Comparison of ENCODE assay signal across 7 mouse cellular contexts in the genomic region with DNA sequence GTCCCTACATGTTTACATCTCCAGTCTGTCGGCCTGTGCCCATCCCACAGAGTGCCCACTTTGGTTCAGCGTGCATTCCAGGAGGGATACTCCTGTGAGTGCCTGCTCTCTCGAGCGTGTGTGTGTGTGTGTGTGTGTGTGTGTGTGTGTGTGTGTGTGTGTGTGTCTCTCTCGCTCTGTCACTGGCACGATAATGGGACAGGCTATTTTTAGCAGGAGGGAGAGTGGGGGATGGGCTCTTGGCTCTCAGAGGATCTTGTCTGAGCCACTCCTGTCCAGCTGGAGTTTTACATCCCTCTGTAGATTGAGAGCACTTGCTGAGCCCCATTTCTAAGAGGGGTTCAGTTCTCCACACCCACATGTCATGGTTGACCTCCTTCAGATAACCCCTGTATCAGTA. TPM values are rescaled to one million over a fixed set of nuclear protein-coding genes. Genes with fewer than 3 reads are reported as not detected.
A peak's percentile ranks its signal among the peaks of the same experiment; 100 is the strongest.
DNase-seq lines count a peak whose midpoint lies in the region; ATAC-seq and TF ChIP-seq lines count a peak whose summit lies in the region.

No protein-coding gene starts in this region.

- peaks cover 7% of the 10 kb centered on the region for H3K27me3 ChIP-seq in liver, embryonic 11.5 days (replicated peaks; ENCODE audit: control insufficient read depth, insufficient read depth, low read length)
- 0 out of 2 replicates have a peak, but pooled peaks cover 1% of the 10 kb centered on the region for H3K27me3 ChIP-seq in liver, postnatal 0 days (ENCODE audit: insufficient read depth, low read length)
- H3K27me3 ChIP-seq in embryonic facial prominence, embryonic 11.5 days (ENCODE audit: control insufficient read depth, insufficient read depth, low read length) = no peaks in the 10 kb centered on the region
- H3K27me3 ChIP-seq in heart, embryonic 11.5 days (ENCODE audit: control insufficient read depth, insufficient read depth, low read length) = no peaks in the 10 kb centered on the region

- peaks cover 20% of the 10 kb centered on the region for H3K36me3 ChIP-seq in liver, embryonic 11.5 days (ENCODE audit: control insufficient read depth, insufficient read depth, low read length)
- H3K36me3 ChIP-seq in liver, postnatal 0 days (replicated peaks; ENCODE audit: insufficient read depth, low read length) = peaks cover 16% of the 10 kb centered on the region
- peaks cover 25% of the 10 kb centered on the region for H3K36me3 ChIP-seq in embryonic facial prominence, embryonic 11.5 days (replicated peaks; ENCODE audit: control insufficient read depth, insufficient read depth, low read depth, low read length)
- H3K36me3 ChIP-seq in heart, embryonic 11.5 days (ENCODE audit: control insufficient read depth, insufficient read depth, low read length) = peaks cover 47% of the 10 kb centered on the region

- H3K9ac ChIP-seq in liver, embryonic 11.5 days (ENCODE audit: low read depth, low read length) = no peak overlapping the region
- H3K9ac ChIP-seq in liver, postnatal 0 days (replicated peaks) = no peak overlapping the region
- no peak overlapping the region for H3K9ac ChIP-seq in embryonic facial prominence, embryonic 11.5 days (replicated peaks; ENCODE audit: low read length)
- peak overlapping the region; percentile 58; the same call in 1 of the 2 replicates for H3K9ac ChIP-seq in heart, embryonic 11.5 days (ENCODE audit: low read depth, low read length)

- no peaks in the 10 kb centered on the region for H3K9me3 ChIP-seq in liver, embryonic 11.5 days (ENCODE audit: control insufficient read depth, low read length)
- H3K9me3 ChIP-seq in liver, postnatal 0 days (ENCODE audit: low read length) = no peaks in the 10 kb centered on the region
- H3K9me3 ChIP-seq in embryonic facial prominence, embryonic 11.5 days (replicated peaks; ENCODE audit: control insufficient read depth, low read length) = no peaks in the 10 kb centered on the region
- no peaks in the 10 kb centered on the region for H3K9me3 ChIP-seq in heart, embryonic 11.5 days (replicated peaks; ENCODE audit: control insufficient read depth, low read length)

- peak overlapping the region; percentile 33 for H3K4me2 ChIP-seq in liver, embryonic 11.5 days
- H3K4me2 ChIP-seq in liver, postnatal 0 days (ENCODE audit: low read depth, low read length) = no peak overlapping the region
- H3K4me2 ChIP-seq in embryonic facial prominence, embryonic 11.5 days (ENCODE audit: low read depth, low read length) = no peak overlapping the region
- peak overlapping the region; percentile 55 for H3K4me2 ChIP-seq in heart, embryonic 11.5 days

- ATAC-seq in liver, embryonic 11.5 days (replicated peaks; ENCODE audit: low FRiP score) = no peak
- ATAC-seq in liver, postnatal 0 days = no peak
- no peak for ATAC-seq in embryonic facial prominence, embryonic 11.5 days (replicated peaks; ENCODE audit: insufficient number of reproducible peaks, low FRiP score, low TSS enrichment, low read depth)
- 0 out of 2 replicates have a peak, but pooled peaks have one; percentile 41 for ATAC-seq in heart, embryonic 11.5 days (replicated peaks; ENCODE audit: insufficient number of reproducible peaks, low FRiP score, low TSS enrichment)

- no peak overlapping the region for H3K27ac ChIP-seq in liver, embryonic 11.5 days (ENCODE audit: low read depth, low read length)
- H3K27ac ChIP-seq in liver, postnatal 0 days (ENCODE audit: low read depth) = no peak overlapping the region
- H3K27ac ChIP-seq in embryonic facial prominence, embryonic 11.5 days (replicated peaks; ENCODE audit: low read depth, low read length) = no peak overlapping the region
- peak overlapping the region; percentile 73 for H3K27ac ChIP-seq in heart, embryonic 11.5 days (ENCODE audit: low read depth, low read length)

- H3K4me3 ChIP-seq in liver, embryonic 11.5 days (ENCODE audit: low read depth, low read length) = no peak overlapping the region
- H3K4me3 ChIP-seq in liver, postnatal 0 days (ENCODE audit: low read depth, low read length) = no peak overlapping the region
- peak overlapping the region; percentile 6; the same call in 1 of the 2 replicates for H3K4me3 ChIP-seq in embryonic facial prominence, embryonic 11.5 days (ENCODE audit: low read depth, low read length)
- H3K4me3 ChIP-seq in heart, embryonic 11.5 days (ENCODE audit: low read depth, low read length) = peak overlapping the region; percentile 8

- DNase-seq in liver, embryonic 11.5 days (ENCODE audit: low spot score) = no peak
- no peak for DNase-seq in liver, postnatal 0 days
- DNase-seq in embryonic facial prominence, embryonic 11.5 days (ENCODE audit: low spot score) = no peak
- DNase-seq in kidney, postnatal 25 days = peak; percentile 70 to 80
- DNase-seq in spleen, postnatal 36 days (ENCODE audit: low spot score in 2 of 2) = no peak
- no peak for DNase-seq in layer of hippocampus, adult 9-10 months (ENCODE audit: low spot score)

- TF ChIP-seq CTCF in liver, postnatal 0 days (IDR thresholded peaks at IDR 0.05; ENCODE audit: low read depth) = no peak

- 25% methylated on average over 6 of the region's 6 CpGs for WGBS in liver, embryonic 11.5 days
- 36% methylated on average over 6 of the region's 6 CpGs for WGBS in liver, postnatal 0 days (ENCODE audit: insufficient replicate concordance)
- WGBS in embryonic facial prominence, embryonic 11.5 days = 31% methylated on average over 6 of the region's 6 CpGs
- WGBS in heart, embryonic 11.5 days (ENCODE audit: insufficient replicate concordance) = 15% methylated on average over 4 of the region's 6 CpGs

- TF ChIP-seq EP300 in liver, postnatal 0 days (IDR thresholded peaks at IDR 0.05; ENCODE audit: low read depth) = no peak

- H3K4me1 ChIP-seq in liver, embryonic 11.5 days (replicated peaks; ENCODE audit: control insufficient read depth, insufficient read depth, low read length) = peaks cover 16% of the 10 kb centered on the region
- H3K4me1 ChIP-seq in liver, postnatal 0 days (ENCODE audit: insufficient read depth) = no peaks in the 10 kb centered on the region
- H3K4me1 ChIP-seq in embryonic facial prominence, embryonic 11.5 days (ENCODE audit: control insufficient read depth, insufficient read depth, low read length) = peaks cover 2% of the 10 kb centered on the region
- peaks cover 32% of the 10 kb centered on the region for H3K4me1 ChIP-seq in heart, embryonic 11.5 days (ENCODE audit: control insufficient read depth, insufficient read depth, low read length)

RNA-seq across cellular contexts. Expression of a gene that starts 6.6 kb away (rescaled TPM):
- 0.97 and 1.0 TPM in 2 replicates for polyA plus RNA-seq in liver, embryonic 11.5 days (2014; fragmentation: Nextera tagmentation; extraction: Ambion mirVana)
- polyA plus RNA-seq in liver, postnatal 0 days (2015; fragmentation: Nextera tagmentation; extraction: Ambion mirVana) = 0.32 and 0.38 TPM in 2 replicates
- 3.7 and 3.9 TPM in 2 replicates for polyA plus RNA-seq in embryonic facial prominence, embryonic 11.5 days (2014; fragmentation: Nextera tagmentation; extraction: Ambion mirVana)
- 2.9 and 3.3 TPM in 2 replicates for polyA plus RNA-seq in heart, embryonic 11.5 days (2014; fragmentation: Nextera tagmentation; extraction: Ambion mirVana)

RNA-seq across cellular contexts. Expression of a gene that starts 15.8 kb away (rescaled TPM):
- 18.0 and 21.9 TPM in 2 replicates for polyA plus RNA-seq in liver, embryonic 11.5 days (2014; fragmentation: Nextera tagmentation; extraction: Ambion mirVana)
- 54.6 and 63.7 TPM in 2 replicates for polyA plus RNA-seq in liver, postnatal 0 days (2015; fragmentation: Nextera tagmentation; extraction: Ambion mirVana)
- 11.8 TPM in 2 replicates for polyA plus RNA-seq in embryonic facial prominence, embryonic 11.5 days (2014; fragmentation: Nextera tagmentation; extraction: Ambion mirVana)
- polyA plus RNA-seq in heart, embryonic 11.5 days (2014; fragmentation: Nextera tagmentation; extraction: Ambion mirVana) = 45.8 and 52.3 TPM in 2 replicates

RNA-seq across cellular contexts. Expression of a gene that starts 30.5 kb away (rescaled TPM):
- polyA plus RNA-seq in liver, embryonic 11.5 days (2014; fragmentation: Nextera tagmentation; extraction: Ambion mirVana) = 10.3 and 13.2 TPM in 2 replicates
- polyA plus RNA-seq in liver, postnatal 0 days (2015; fragmentation: Nextera tagmentation; extraction: Ambion mirVana) = 1.9 TPM in 2 replicates
- 18.0 and 21.8 TPM in 2 replicates for polyA plus RNA-seq in embryonic facial prominence, embryonic 11.5 days (2014; fragmentation: Nextera tagmentation; extraction: Ambion mirVana)
- polyA plus RNA-seq in heart, embryonic 11.5 days (2014; fragmentation: Nextera tagmentation; extraction: Ambion mirVana) = 10.3 and 16.4 TPM in 2 replicates

RNA-seq across cellular contexts. Expression of a gene that starts 33.4 kb away (rescaled TPM):
- polyA plus RNA-seq in liver, embryonic 11.5 days (2014; fragmentation: Nextera tagmentation; extraction: Ambion mirVana) = 558 and 561 TPM in 2 replicates
- polyA plus RNA-seq in liver, postnatal 0 days (2015; fragmentation: Nextera tagmentation; extraction: Ambion mirVana) = 244 and 267 TPM in 2 replicates
- 476 and 532 TPM in 2 replicates for polyA plus RNA-seq in embryonic facial prominence, embryonic 11.5 days (2014; fragmentation: Nextera tagmentation; extraction: Ambion mirVana)
- 416 and 447 TPM in 2 replicates for polyA plus RNA-seq in heart, embryonic 11.5 days (2014; fragmentation: Nextera tagmentation; extraction: Ambion mirVana)

RNA-seq across cellular contexts. Expression of a gene that starts 40.3 kb away (rescaled TPM):
- 4.1 and 4.8 TPM in 2 replicates for polyA plus RNA-seq in liver, embryonic 11.5 days (2014; fragmentation: Nextera tagmentation; extraction: Ambion mirVana)
- 1.1 and 1.6 TPM in 2 replicates for polyA plus RNA-seq in liver, postnatal 0 days (2015; fragmentation: Nextera tagmentation; extraction: Ambion mirVana)
- 9.0 and 9.7 TPM in 2 replicates for polyA plus RNA-seq in embryonic facial prominence, embryonic 11.5 days (2014; fragmentation: Nextera tagmentation; extraction: Ambion mirVana)
- 1.4 and 1.5 TPM in 2 replicates for polyA plus RNA-seq in heart, embryonic 11.5 days (2014; fragmentation: Nextera tagmentation; extraction: Ambion mirVana)

Comparison
In these comparisons a context has a peak if more than half of its experiments do, and no peak if none do; other contexts are left out.
1. H3K4me2 ChIP-seq: peak in liver, embryonic 11.5 days (single experiment) and heart, embryonic 11.5 days (single experiment); none in liver, postnatal 0 days (single experiment) and embryonic facial prominence, embryonic 11.5 days (single experiment).
2. DNase-seq: peak in kidney, postnatal 25 days (2 of 2); none in liver, embryonic 11.5 days (single experiment), liver, postnatal 0 days (single experiment), embryonic facial prominence, embryonic 11.5 days (single experiment), spleen, postnatal 36 days (0 of 2) and layer of hippocampus, adult 9-10 months (single experiment).
3. H3K4me3 ChIP-seq: peak in embryonic facial prominence, embryonic 11.5 days (single experiment) and heart, embryonic 11.5 days (single experiment); none in liver, embryonic 11.5 days (single experiment) and liver, postnatal 0 days (single experiment).